Mouse (Mus musculus) myocyte (in vitro differentiated cells): ENCODE measurements around the gene Mettl17.

Experiments used
- POLR2A ChIP-seq: IDR thresholded peaks from one replicate; pipeline ENCODE4 v1.6.1; 2011; ENCODE audit warnings: low read depth, mild to moderate bottlenecking, control low read depth, moderate library complexity; ENCODE audit not compliant: insufficient read length
- POLR2AphosphoS2 ChIP-seq: IDR thresholded peaks from one replicate; pipeline ENCODE4 v1.6.1; 2011; ENCODE audit warnings: low read depth, control low read depth; ENCODE audit not compliant: insufficient read length

- TF ChIP-seq POLR2A (no peak), POLR2AphosphoS2 (no peak)
Measured at GRCm38 (mm10) chr14:51904706-51905105, 20.1 kb downstream of the Mettl17 start.
